Mouse (Mus musculus) heart, postnatal 10 days (tissue): ENCODE results near the gene Cd300e. TPM values are rescaled to one million over a fixed set of nuclear protein-coding genes. Genes with fewer than 3 reads are reported as not detected.
"Not testable (repeated sequence)": the region's sequence is repeated elsewhere in the genome, so short reads cannot be mapped to it uniquely, and the experiment has no call there.

Experiments used
- DNase-seq, 2 experiments: peaks; one replicate each; pipeline ENCODE4 v3.0.0; 2021
- intact Hi-C: fragments of 180-260 bp; cut with DNase I; formaldehyde crosslinking; loops from one replicate; pipeline ENCODE4 v1.15.1; 2025
- total RNA-seq, 2 experiments: library from RNA; stranded (reverse); gene quantifications; 2 replicates each; pipeline ENCODE4 v1.2.3; 2021

The Cd300e gene
- total RNA-seq, 2 experiments from 2014 or later = 0.29 to 0.35 TPM

- DNase-seq = peak; percentile 78 to 87
- intact Hi-C loops = loop anchor here (1.0 to 5.0 kb wide), 3 partner anchors 70 to 189 kb away; no protein-coding TSS in a partner anchor
These were observed 21.6 kb upstream of the Cd300e start for GRCm38 (mm10) chr11:115083376-115084139.

GRCm38 (mm10) chr11:115082196-115082595 lies 20.2 kb upstream of the Cd300e start:
- intact Hi-C loops = loop anchor here (5.0 kb wide), 1 partner anchor 190 kb away; no protein-coding TSS in a partner anchor

GRCm38 (mm10) chr11:115081373-115081772 lies 19.4 kb upstream of the Cd300e start:
- intact Hi-C loops = loop anchor here (5.0 kb wide), 1 partner anchor 191 kb away; no protein-coding TSS in a partner anchor
- DNase-seq = no peak

More at GRCm38 (mm10) chr11:115082196-115082595, 20.2 kb upstream of the Cd300e start:
- DNase-seq = no peak

- peak; percentile 57 to 68 for DNase-seq
- intact Hi-C loops = loop anchor here (5.0 kb wide), 1 partner anchor 191 kb away; no protein-coding TSS in a partner anchor
These were observed 18.9 kb upstream of the Cd300e start for GRCm38 (mm10) chr11:115080886-115081285.

- no peak for DNase-seq
- intact Hi-C loops = no loop called here
These were observed 16.7 kb upstream of the Cd300e start for GRCm38 (mm10) chr11:115078680-115079079.

- DNase-seq = no peak
- intact Hi-C loops = no loop called here
These were observed 15.5 kb upstream of the Cd300e start for GRCm38 (mm10) chr11:115077436-115077835.

- intact Hi-C loops = no loop called here
These were observed 13.9 kb upstream of the Cd300e start for GRCm38 (mm10) chr11:115075859-115076258.

GRCm38 (mm10) chr11:115075407-115075806 lies 13.4 kb upstream of the Cd300e start:
- intact Hi-C loops = no loop called here
- DNase-seq = no peak

More at GRCm38 (mm10) chr11:115075859-115076258, 13.9 kb upstream of the Cd300e start:
- no peak for DNase-seq

GRCm38 (mm10) chr11:115073002-115073401 lies 11.0 kb upstream of the Cd300e start:
- intact Hi-C loops = no loop called here
- no peak for DNase-seq

- DNase-seq = peak; percentile 45 to 60
These were observed 9.8 kb upstream of the Cd300e start for GRCm38 (mm10) chr11:115071631-115072294.

GRCm38 (mm10) chr11:115071015-115071551 lies 9.1 kb upstream of the Cd300e start:
- no peak for DNase-seq
- intact Hi-C loops = no loop called here

More at GRCm38 (mm10) chr11:115071631-115072294, 9.8 kb upstream of the Cd300e start:
- intact Hi-C loops = no loop called here

GRCm38 (mm10) chr11:115066768-115067167 lies 4.8 kb upstream of the Cd300e start:
- intact Hi-C loops = no loop called here
- DNase-seq = no peak

- no peak for DNase-seq
- intact Hi-C loops = loop anchor here (10.0 kb wide), 1 partner anchor 255 kb away; no protein-coding TSS in a partner anchor
These were observed 2.2 kb downstream of the Cd300e start for GRCm38 (mm10) chr11:115059797-115060196.

- no peak for DNase-seq
- intact Hi-C loops = loop anchor here (10.0 kb wide), 1 partner anchor 254 kb away; no protein-coding TSS in a partner anchor
These were observed 3.3 kb downstream of the Cd300e start for GRCm38 (mm10) chr11:115058701-115059100.

GRCm38 (mm10) chr11:115054537-115054936 lies 7.4 kb downstream of the Cd300e start:
- intact Hi-C loops = loop anchor here (10.0 kb wide), 1 partner anchor 250 kb away; no protein-coding TSS in a partner anchor
- no peak for DNase-seq

- intact Hi-C loops = loop anchor here (10.0 kb wide), 1 partner anchor 248 kb away; no protein-coding TSS in a partner anchor
- DNase-seq = no peak
These were observed 9.0 kb downstream of the Cd300e start for GRCm38 (mm10) chr11:115052991-115053390.

GRCm38 (mm10) chr11:115052206-115052605 lies 9.8 kb downstream of the Cd300e start:
- peak; percentile 59 to 73 for DNase-seq
- intact Hi-C loops = loop anchor here (10.0 kb wide), 1 partner anchor 247 kb away; no protein-coding TSS in a partner anchor

GRCm38 (mm10) chr11:115049282-115049895 lies 12.6 kb downstream of the Cd300e start:
- no peak for DNase-seq
- intact Hi-C loops = no loop called here

GRCm38 (mm10) chr11:115048259-115048658 lies 13.7 kb downstream of the Cd300e start, which contains the start of gene Cd300ld3:
Gene Cd300ld3 (minus strand): TSS chr11:115048409.
- DNase-seq = no peak
- intact Hi-C loops = no loop called here

GRCm38 (mm10) chr11:115037669-115038068 lies 24.3 kb downstream of the Cd300e start, which contains the start of gene Cd300ld5:
Gene Cd300ld5 (minus strand): TSS chr11:115037769.
- intact Hi-C loops, DNase-seq: not testable (repeated sequence)
